Mouse (Mus musculus) kidney, adult 2 months (tissue): ENCODE measurements around the gene Ppp6r2. TPM values are rescaled to one million over a fixed set of nuclear protein-coding genes. Genes with fewer than 3 reads are reported as not detected.

Source experiments
- DNase-seq: peaks from one replicate; pipeline ENCODE4 v3.0.0; 2021
- H3K27ac ChIP-seq: fragments of 200-500 bp; 2 replicates; pipeline ENCODE4 v1.5.1; 2012; ENCODE audit warnings: low read depth, low read length, control low read depth, inconsistent platforms; ENCODE audit not compliant: insufficient read depth
- H3K27me3 ChIP-seq: fragments of 200-500 bp; replicated peaks from 2 replicates; pipeline ENCODE4 v1.6.1; 2012; ENCODE audit warnings: mild to moderate bottlenecking, moderate library complexity, low read length, inconsistent platforms; ENCODE audit not compliant: control insufficient read depth, insufficient read depth
- H3K36me3 ChIP-seq: fragments of 200-500 bp; 2 replicates; pipeline ENCODE4 v1.6.1; 2012; ENCODE audit warnings: mild to moderate bottlenecking, moderate library complexity, low read length, inconsistent platforms; ENCODE audit not compliant: control insufficient read depth, insufficient read depth
- H3K4me1 ChIP-seq: fragments of 200-500 bp; 2 replicates; pipeline ENCODE4 v1.6.1; 2011; ENCODE audit warnings: low read length; ENCODE audit not compliant: control insufficient read depth, insufficient read depth
- H3K4me3 ChIP-seq: fragments of 200-500 bp; 2 replicates; pipeline ENCODE4 v1.5.1; 2011; ENCODE audit warnings: mild to moderate bottlenecking, low read depth, low read length, control low read depth; ENCODE audit not compliant: insufficient read depth
- CTCF ChIP-seq: fragments of 200-500 bp; conservative IDR thresholded peaks from 2 replicates; pipeline ENCODE4 v1.5.1; 2011; ENCODE audit warnings: low read depth, mild to moderate bottlenecking, control low read depth, low read length, moderate library complexity, mixed read lengths; ENCODE audit not compliant: insufficient read depth, insufficient read length
- POLR2A ChIP-seq: fragments of 200-500 bp; IDR thresholded peaks from one replicate; pipeline ENCODE4 v1.6.1; 2011; ENCODE audit warnings: low read depth, low read length, control low read depth
- WGBS: fragments of 180-500 bp; shearing (Covaris S2); methylation state at CpG from one replicate; pipeline ENCODE4 v1.1.7; 2018; 5-methylcytosine and 5-hydroxymethylcytosine counted together
- polyA plus RNA-seq: library from polyadenylated mRNA; depleted of rRNA; stranded (reverse); fragments of >200 nt; gene quantifications from 2 replicates; pipeline ENCODE4 v1.2.3, GENCODE M21; 2012

Gene Ppp6r2
- polyA plus RNA-seq, 1 experiment = 85.0 TPM

DNA sequence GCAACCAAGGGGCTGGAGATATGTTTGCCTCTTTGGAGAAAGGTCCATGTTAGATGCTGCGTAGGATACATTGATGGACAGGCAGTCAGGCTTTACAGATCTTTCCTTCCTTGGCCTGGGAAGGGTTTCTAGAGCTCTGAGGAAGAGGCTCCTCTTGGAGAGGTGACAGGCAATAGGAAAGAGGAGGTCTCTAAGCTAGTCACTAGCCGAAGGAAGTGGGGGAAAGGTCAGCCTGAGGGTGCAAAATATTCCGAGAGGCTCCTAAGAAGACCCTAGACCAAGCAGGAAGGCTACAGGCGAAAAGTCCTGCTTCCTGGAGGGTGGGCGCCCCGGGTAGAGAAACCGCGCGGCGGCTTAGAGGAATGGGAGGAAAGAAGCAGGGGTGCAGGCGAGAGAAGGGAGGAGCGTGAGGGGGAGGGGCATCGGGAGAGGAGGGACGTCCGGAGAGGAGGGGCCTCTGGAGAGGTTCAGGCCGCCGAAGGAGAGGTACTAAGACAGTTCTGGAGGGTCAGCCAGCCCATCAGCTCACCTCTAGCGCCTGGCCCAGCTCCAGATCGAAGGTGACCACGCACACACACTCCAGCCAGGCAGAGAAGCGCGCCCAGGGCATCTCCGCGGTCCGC is 15.6 kb upstream of the Ppp6r2 start:
- Histone ChIP-seq H3K4me3 (peak overlapping the region; percentile 85), H3K36me3 (no peaks in the 10 kb centered on the region), H3K27ac (peak overlapping the region; percentile 97), H3K27me3 (no peaks in the 10 kb centered on the region), H3K4me1 (peaks cover 8% of the 10 kb centered on the region; the same call in 1 of the 2 replicates)
- WGBS = 1% methylated on average over 25 of the region's 25 CpGs
- TF ChIP-seq POLR2A (peak; percentile 89), CTCF (no peak)
- peak; percentile 95 for DNase-seq

DNA sequence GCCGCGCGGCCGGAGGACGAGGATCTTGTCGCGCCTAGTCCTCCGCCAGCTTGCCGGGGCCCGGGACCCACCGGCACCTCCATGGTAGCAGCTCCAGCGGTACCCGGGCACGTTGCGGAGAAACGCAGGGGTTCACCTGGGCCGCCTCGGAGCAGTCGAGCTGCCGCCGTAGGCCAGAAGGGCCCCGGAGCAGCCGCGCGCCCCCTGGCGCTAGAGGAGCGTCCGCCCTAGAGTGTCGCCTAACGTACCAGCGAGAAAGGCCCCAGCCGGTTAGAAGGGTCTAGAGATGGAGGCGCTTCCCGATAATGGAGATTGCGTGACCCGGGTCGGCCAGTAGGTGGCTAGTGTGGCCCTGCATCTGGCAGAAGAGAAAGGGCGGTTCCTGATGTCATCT is 15.0 kb upstream of the Ppp6r2 start, which contains the start of gene Dennd6b:
Gene Dennd6b, minus strand, starts transcription at position 184 of the 394 bp plus-strand sequence.
- H3K4me3 ChIP-seq = peak within 1 kb of the TSS; percentile 85
- DNase-seq = peak; percentile 98
- no peaks in the 10 kb centered on the region for H3K36me3 ChIP-seq
- H3K27me3 ChIP-seq = no peaks in the 10 kb centered on the region
- peak; percentile 80 for TF ChIP-seq CTCF
- no peak for TF ChIP-seq POLR2A
- under 1% methylated on average over 38 of the region's 38 CpGs for WGBS
- H3K27ac ChIP-seq = peak within 1 kb of the TSS; percentile 97
- peaks cover 8% of the 10 kb centered on the region; the same call in 1 of the 2 replicates for H3K4me1 ChIP-seq

DNA sequence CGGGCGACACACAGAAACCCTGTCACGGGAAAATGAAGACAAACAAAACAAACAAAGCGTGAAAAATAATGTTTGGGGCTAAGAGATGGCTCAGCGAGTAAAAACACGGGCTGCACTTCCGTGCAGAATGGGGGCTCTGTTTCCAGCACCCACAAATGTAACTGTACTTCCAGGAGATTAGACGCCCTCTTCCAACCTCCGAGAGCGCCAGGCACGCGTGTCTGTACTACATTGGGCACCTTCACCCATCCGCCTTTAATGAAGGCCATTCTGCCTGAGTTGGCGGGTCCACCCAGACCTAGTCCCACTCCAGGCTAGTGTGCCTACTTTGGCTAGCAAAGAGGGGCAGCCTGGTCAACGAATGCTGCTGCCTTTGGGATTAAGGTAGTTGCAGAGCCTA is 14.3 kb upstream of the Ppp6r2 start:
- no peak for DNase-seq
- Histone ChIP-seq H3K36me3 (no peaks in the 10 kb centered on the region), H3K4me1 (peaks cover 8% of the 10 kb centered on the region; the same call in 1 of the 2 replicates), H3K27ac (peak overlapping the region; percentile 74), H3K27me3 (no peaks in the 10 kb centered on the region), H3K4me3 (peak overlapping the region; percentile 85; the same call in 1 of the 2 replicates)
- WGBS = 55% methylated on average over 15 of the region's 15 CpGs
- no peak for TF ChIP-seq POLR2A
- TF ChIP-seq CTCF = no peak

GRCm38 (mm10) chr15:89207457-89207856 is 3.9 kb upstream of the Ppp6r2 start:
- no peak for DNase-seq
- no peak overlapping the region for H3K4me3 ChIP-seq
- H3K4me1 ChIP-seq = no peaks in the 10 kb centered on the region; the same call in 1 of the 2 replicates
- H3K27me3 ChIP-seq = no peaks in the 10 kb centered on the region
- 62% methylated on average over 4 of the region's 4 CpGs for WGBS
- H3K36me3 ChIP-seq = no peaks in the 10 kb centered on the region
- no peak overlapping the region for H3K27ac ChIP-seq
- TF ChIP-seq POLR2A (no peak), CTCF (no peak)

DNA sequence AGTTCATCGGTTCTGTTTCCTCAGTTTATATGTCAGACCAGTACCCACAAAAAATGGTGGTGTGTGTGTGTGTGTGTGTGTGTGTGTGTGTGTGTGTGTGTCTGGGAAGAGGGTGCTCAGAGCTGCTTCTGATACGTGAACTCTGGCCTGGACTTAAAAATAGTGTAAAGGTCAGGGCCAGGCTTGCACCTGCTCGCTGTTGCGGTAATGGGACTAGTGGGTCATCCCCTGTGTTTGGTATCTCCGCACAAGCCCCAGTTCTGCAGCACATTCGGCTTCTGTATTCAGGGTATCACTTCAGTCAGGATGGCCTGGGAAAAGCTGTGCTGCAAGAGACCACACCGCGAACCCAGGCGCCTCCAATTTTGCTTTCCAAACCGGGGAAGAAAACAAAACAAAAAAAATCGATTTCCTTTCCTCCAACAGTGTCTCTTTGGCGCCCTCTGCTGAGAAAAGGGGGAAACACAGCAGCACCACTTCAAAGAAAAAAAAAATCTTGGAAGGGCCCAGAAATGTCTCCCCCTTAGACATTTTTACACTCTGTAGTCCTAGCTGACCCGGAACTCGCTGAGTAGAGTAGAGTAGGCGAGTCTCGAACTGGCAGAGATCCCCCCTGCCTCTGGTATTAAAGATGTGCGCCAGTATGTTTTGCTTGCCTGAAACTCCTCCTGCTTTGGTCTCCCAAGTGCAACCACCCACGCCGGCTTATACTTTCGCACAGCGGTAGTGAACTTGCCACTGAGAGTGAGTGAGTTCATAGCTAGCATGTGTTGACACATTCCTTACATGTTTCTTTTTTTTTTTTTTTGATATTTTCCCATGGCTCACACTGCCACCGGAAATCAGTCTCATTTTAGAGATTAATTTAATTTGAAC is 1.2 kb upstream of the Ppp6r2 start:
- Histone ChIP-seq H3K27ac (peak overlapping the region; percentile 85), H3K4me3 (peak overlapping the region; percentile 40), H3K27me3 (no peaks in the 10 kb centered on the region), H3K36me3 (no peaks in the 10 kb centered on the region), H3K4me1 (no peaks in the 10 kb centered on the region; the same call in 1 of the 2 replicates)
- 6% methylated on average over 22 of the region's 22 CpGs for WGBS
- DNase-seq = peak; percentile 92
- peak; percentile 56 for TF ChIP-seq CTCF
- TF ChIP-seq POLR2A = no peak

GRCm38 (mm10) chr15:89211716-89212461 is 536 bp downstream of the Ppp6r2 start:
- no peak for TF ChIP-seq POLR2A
- TF ChIP-seq CTCF = no peak
- Histone ChIP-seq H3K4me3 (peak overlapping the region; percentile 94), H3K4me1 (no peaks in the 10 kb centered on the region; the same call in 1 of the 2 replicates), H3K36me3 (no peaks in the 10 kb centered on the region), H3K27ac (peak overlapping the region; percentile 81), H3K27me3 (no peaks in the 10 kb centered on the region)
- DNase-seq = peak; percentile 33
- 7% methylated on average over 35 of the region's 35 CpGs for WGBS
